In genomic region chr3:34795984-34796266, GRCm38 (mm10) we compare ENCODE assay signal across 11 mouse cellular contexts.
DNase-seq lines count a peak whose midpoint lies in the region; ATAC-seq lines count a peak whose summit lies in the region.
"Had no signal": no experiment of that assay in that cellular context is flagged by ENCODE, and none has a peak within 500 bp of the region (broad histone marks: within the 10 kb centered on the region; RNA-seq: fewer than 3 reads in every experiment).

No protein-coding gene starts in this region.

- no peaks in the 10 kb centered on the region; a peak in 1 of 4 replicates for H3K4me1 ChIP-seq in heart, embryonic 14.5 days (ENCODE audit: control insufficient read depth in 2 of 2, insufficient read depth in 2 of 2, low read length in 2 of 2)
- peaks cover 29% of the 10 kb centered on the region for H3K4me1 ChIP-seq in embryonic facial prominence, embryonic 10.5 days
- peaks cover 15% of the 10 kb centered on the region for H3K4me1 ChIP-seq in hindbrain, embryonic 10.5 days (replicated peaks)
- peaks cover 27% of the 10 kb centered on the region for H3K4me1 ChIP-seq in midbrain, embryonic 10.5 days
- H3K4me1 ChIP-seq: megakaryocyte, embryonic 14.5 days had no signal

- H3K4me3 ChIP-seq in heart, embryonic 14.5 days (ENCODE audit: control insufficient read depth in 1 of 2, insufficient read depth in 1 of 2, low read depth in 1 of 2, low read length in 2 of 2): peak overlapping the region; percentile 40 to 46
- H3K4me3 ChIP-seq in embryonic facial prominence, embryonic 10.5 days: peak overlapping the region; percentile 53
- peak overlapping the region; percentile 54 for H3K4me3 ChIP-seq in hindbrain, embryonic 10.5 days
- peak overlapping the region; percentile 57 for H3K4me3 ChIP-seq in midbrain, embryonic 10.5 days
- H3K4me3 ChIP-seq: megakaryocyte, embryonic 14.5 days had no signal

- H3K9me3 ChIP-seq in heart, embryonic 14.5 days (ENCODE audit: control insufficient read depth, low read length): no peaks in the 10 kb centered on the region
- no peaks in the 10 kb centered on the region for H3K9me3 ChIP-seq in embryonic facial prominence, embryonic 10.5 days
- H3K9me3 ChIP-seq in hindbrain, embryonic 10.5 days: no peaks in the 10 kb centered on the region
- no peaks in the 10 kb centered on the region for H3K9me3 ChIP-seq in midbrain, embryonic 10.5 days (replicated peaks)

- no peak overlapping the region for H3K9ac ChIP-seq in heart, embryonic 14.5 days (ENCODE audit: low read length)

- no peaks in the 10 kb centered on the region for H3K36me3 ChIP-seq in heart, embryonic 14.5 days (ENCODE audit: control insufficient read depth, insufficient read depth, low read length)
- no peaks in the 10 kb centered on the region for H3K36me3 ChIP-seq in embryonic facial prominence, embryonic 10.5 days (replicated peaks)
- no peaks in the 10 kb centered on the region for H3K36me3 ChIP-seq in hindbrain, embryonic 10.5 days
- H3K36me3 ChIP-seq in midbrain, embryonic 10.5 days: no peaks in the 10 kb centered on the region

- 9% methylated on average over 5 of the region's 5 CpGs for WGBS in heart, embryonic 14.5 days
- WGBS in embryonic facial prominence, embryonic 10.5 days: 14% methylated on average over 5 of the region's 5 CpGs
- 13% methylated on average over 5 of the region's 5 CpGs for WGBS in hindbrain, embryonic 10.5 days
- 9% methylated on average over 5 of the region's 5 CpGs for WGBS in midbrain, embryonic 10.5 days

- H3K4me2 ChIP-seq in heart, embryonic 14.5 days (ENCODE audit: low read length): peak overlapping the region; percentile 77

- peaks cover 7% of the 10 kb centered on the region; the same call in 1 of the 2 replicates for H3K27me3 ChIP-seq in heart, embryonic 14.5 days (ENCODE audit: control insufficient read depth, insufficient read depth, low read length)
- peaks cover 14% of the 10 kb centered on the region for H3K27me3 ChIP-seq in embryonic facial prominence, embryonic 10.5 days (replicated peaks; ENCODE audit: low read depth, poor library complexity, severe bottlenecking)
- H3K27me3 ChIP-seq in hindbrain, embryonic 10.5 days (ENCODE audit: insufficient read depth, poor library complexity, severe bottlenecking): peaks cover 6% of the 10 kb centered on the region; the same call in 1 of the 2 replicates
- peaks cover 16% of the 10 kb centered on the region for H3K27me3 ChIP-seq in midbrain, embryonic 10.5 days (ENCODE audit: low read depth, poor library complexity, severe bottlenecking)
- H3K27me3 ChIP-seq: megakaryocyte, embryonic 14.5 days had no signal

- ATAC-seq in heart, embryonic 14.5 days (ENCODE audit: insufficient number of reproducible peaks, insufficient read depth, low FRiP score, low read depth): no peak
- ATAC-seq: CD4-positive, CD25-positive, alpha-beta regulatory T cell, adult 4 months had no signal

- H3K27ac ChIP-seq in heart, embryonic 14.5 days (replicated peaks in 1 of 2; ENCODE audit: control insufficient read depth in 1 of 2, insufficient read depth in 1 of 2, low read depth in 2 of 2, low read length in 2 of 2): no peak overlapping the region
- H3K27ac ChIP-seq in embryonic facial prominence, embryonic 10.5 days (replicated peaks): 0 out of 2 replicates have a peak overlapping the region, but pooled peaks have one; percentile 69
- peak overlapping the region; percentile 59 for H3K27ac ChIP-seq in hindbrain, embryonic 10.5 days
- H3K27ac ChIP-seq in midbrain, embryonic 10.5 days (replicated peaks): peak overlapping the region; percentile 75

- DNase-seq in heart, adult 9 months (ENCODE audit: low spot score in 2 of 2): no peak
- DNase-seq in embryonic facial prominence, embryonic 10.5 days (ENCODE audit: low spot score): no peak
- DNase-seq in hindbrain, embryonic 10.5 days (ENCODE audit: low spot score): no peak
- no peak for DNase-seq in midbrain, embryonic 10.5 days (ENCODE audit: low spot score)
- DNase-seq in ovary, postnatal 10 days (ENCODE audit: low spot score): no peak
- DNase-seq in frontal cortex, postnatal 25 days (ENCODE audit: low spot score in 2 of 2): no peak
- DNase-seq in adrenal gland, postnatal 10 days: no peak
- DNase-seq: right cerebral cortex, postnatal 4 days had no signal

Comparison
In these comparisons a context has a peak if more than half of its experiments do, and no peak if none do; other contexts are left out.
1. H3K27ac ChIP-seq: peak in embryonic facial prominence, embryonic 10.5 days (single experiment), hindbrain, embryonic 10.5 days (single experiment) and midbrain, embryonic 10.5 days (single experiment); none in heart, embryonic 14.5 days (0 of 2).
2. Peak in every context shown above with its lines, with median percentiles within 50 percentile points of each other: H3K4me3 ChIP-seq.